Mouse (Mus musculus): ENCODE measurements around the gene Vmn1r235.
"Not testable (repeated sequence)": the region's sequence is repeated elsewhere in the genome, so short reads cannot be mapped to it uniquely, and the experiment has no call there.

Gene Vmn1r235

GRCm38 (mm10) chr17:21256111-21256510 is at the start of gene Vmn1r235:
Vmn1r235 (plus strand) TSS chr17:21256411.
- DNase-seq (ENCODE audit: low spot score) = no peak

GRCm38 (mm10) chr17:21211081-21211480 is 45.1 kb upstream of the Vmn1r235 start:
- DNase-seq (ENCODE audit: low spot score) = not testable (repeated sequence)

- no peak for DNase-seq (ENCODE audit: low spot score)
These were observed 30.4 kb upstream of the Vmn1r235 start, which contains the start of gene Vmn1r234 for GRCm38 (mm10) chr17:21225787-21226186. Vmn1r234 (plus strand) TSS chr17:21226087.

GRCm38 (mm10) chr17:21231654-21232053 is 24.6 kb upstream of the Vmn1r235 start:
- peak; percentile 64 for DNase-seq (ENCODE audit: low spot score)

- peak; percentile 17 for DNase-seq (ENCODE audit: low spot score)
These were observed 15.9 kb downstream of the Vmn1r235 start for GRCm38 (mm10) chr17:21272103-21272502.

GRCm38 (mm10) chr17:21282642-21283041 is 26.4 kb downstream of the Vmn1r235 start, which contains the start of gene Vmn1r236:
Vmn1r236 (plus strand) TSS chr17:21282942.
- DNase-seq (ENCODE audit: low spot score) = no peak

GRCm38 (mm10) chr17:21284395-21284794 is 28.2 kb downstream of the Vmn1r235 start:
- DNase-seq (ENCODE audit: low spot score) = no peak

- no peak for DNase-seq (ENCODE audit: low spot score)
These were observed 33.5 kb downstream of the Vmn1r235 start for GRCm38 (mm10) chr17:21289695-21290094.

GRCm38 (mm10) chr17:21311565-21311964 is 55.4 kb downstream of the Vmn1r235 start, which contains the start of gene Vmn1r237:
Vmn1r237 (plus strand) TSS chr17:21311865.
- DNase-seq (ENCODE audit: low spot score) = no peak

Measured in embryo, embryonic 10 days (tissue).